Mouse (Mus musculus) small intestine, adult 2 months (tissue): ENCODE results near the gene Akap13. TPM values are rescaled to one million over a fixed set of nuclear protein-coding genes. Genes with fewer than 3 reads are reported as not detected.

ENCODE experiments used
- H3K27ac ChIP-seq: fragments of 200-500 bp; 2 replicates; pipeline ENCODE4 v1.5.1; 2012; ENCODE audit warnings: low read depth, low read length, control low read depth, inconsistent platforms; ENCODE audit not compliant: insufficient read depth
- H3K27me3 ChIP-seq: fragments of 200-500 bp; 2 replicates; pipeline ENCODE4 v1.6.1; 2012; ENCODE audit warnings: mild to moderate bottlenecking, moderate library complexity, low read length, inconsistent platforms; ENCODE audit not compliant: control insufficient read depth, insufficient read depth
- H3K36me3 ChIP-seq: fragments of 200-500 bp; 2 replicates; pipeline ENCODE4 v1.6.1; 2012; ENCODE audit warnings: mild to moderate bottlenecking, low read length, control low read depth, inconsistent platforms; ENCODE audit not compliant: control insufficient read depth, insufficient read depth
- H3K4me1 ChIP-seq: fragments of 200-500 bp; 2 replicates; pipeline ENCODE4 v1.6.1; 2012; ENCODE audit warnings: low read length, inconsistent platforms, mixed read lengths; ENCODE audit not compliant: control insufficient read depth, insufficient read depth, insufficient read length
- H3K4me3 ChIP-seq: fragments of 200-500 bp; 2 replicates; pipeline ENCODE4 v1.5.1; 2012; ENCODE audit warnings: low read depth, mild to moderate bottlenecking, control low read depth, inconsistent platforms, low read length, moderate library complexity
- CTCF ChIP-seq: fragments of 200-500 bp; IDR thresholded peaks from 2 replicates; pipeline ENCODE4 v1.5.1; 2012; ENCODE audit warnings: low read depth, mild to moderate bottlenecking, control low read depth, inconsistent platforms, low read length, moderate library complexity, mixed read lengths; ENCODE audit not compliant: insufficient replicate concordance, insufficient read length; ENCODE audit errors: extremely low read depth
- POLR2A ChIP-seq: fragments of 200-500 bp; IDR thresholded peaks from 2 replicates; pipeline ENCODE4 v1.6.1; 2012; ENCODE audit warnings: low read depth, mild to moderate bottlenecking, control low read depth, inconsistent platforms, low read length, moderate library complexity
- WGBS: fragments of 180-500 bp; shearing (Covaris S2); methylation state at CpG from one replicate; pipeline ENCODE4 v1.1.7; 2018; 5-methylcytosine and 5-hydroxymethylcytosine counted together
- polyA plus RNA-seq: library from polyadenylated mRNA; depleted of rRNA; stranded (reverse); fragments of >200 nt; gene quantifications from 2 replicates; pipeline ENCODE4 v1.2.3, GENCODE M21; 2012

The Akap13 gene
- polyA plus RNA-seq, 1 experiment, result 15.8 TPM

GRCm38 (mm10) chr7:75460290-75460689 is 5.0 kb downstream of the Akap13 start:
- Histone ChIP-seq H3K4me1 (peaks cover 13% of the 10 kb centered on the region; the same call in 1 of the 2 replicates), H3K4me3 (no peak overlapping the region), H3K27ac (no peak overlapping the region), H3K27me3 (no peaks in the 10 kb centered on the region), H3K36me3 (no peaks in the 10 kb centered on the region)
- TF ChIP-seq POLR2A (no peak), CTCF (no peak)
- WGBS, result 45% methylated on average over 1 of the region's 1 CpGs

- H3K27ac ChIP-seq, result no peak overlapping the region
- no peak overlapping the region for H3K4me3 ChIP-seq
- H3K27me3 ChIP-seq, result no peaks in the 10 kb centered on the region
- H3K4me1 ChIP-seq, result peaks cover 10% of the 10 kb centered on the region; the same call in 1 of the 2 replicates
- no peaks in the 10 kb centered on the region for H3K36me3 ChIP-seq
- TF ChIP-seq CTCF (no peak), POLR2A (no peak)
Measured at GRCm38 (mm10) chr7:75463579-75464162, 8.3 kb downstream of the Akap13 start.

- H3K27ac ChIP-seq, result no peak overlapping the region
- TF ChIP-seq POLR2A (no peak), CTCF (no peak)
Measured at GRCm38 (mm10) chr7:75467791-75468190, 12.5 kb downstream of the Akap13 start.

GRCm38 (mm10) chr7:75470318-75470925 is 15.1 kb downstream of the Akap13 start:
- H3K27ac ChIP-seq, result no peak overlapping the region
- H3K27me3 ChIP-seq, result no peaks in the 10 kb centered on the region
- no peaks in the 10 kb centered on the region for H3K4me1 ChIP-seq
- no peak for TF ChIP-seq POLR2A
- TF ChIP-seq CTCF, result no peak
- H3K36me3 ChIP-seq, result no peaks in the 10 kb centered on the region
- H3K4me3 ChIP-seq, result no peak overlapping the region
- 78% methylated on average over 7 of the region's 7 CpGs for WGBS

More at GRCm38 (mm10) chr7:75467791-75468190, 12.5 kb downstream of the Akap13 start:
- Histone ChIP-seq H3K27me3 (no peaks in the 10 kb centered on the region), H3K4me1 (peaks cover 6% of the 10 kb centered on the region; the same call in 1 of the 2 replicates), H3K4me3 (no peak overlapping the region), H3K36me3 (no peaks in the 10 kb centered on the region)
- WGBS, result 88% methylated on average over 7 of the region's 7 CpGs

- TF ChIP-seq POLR2A (no peak), CTCF (no peak)
- H3K4me3 ChIP-seq, result no peak overlapping the region
- no peaks in the 10 kb centered on the region for H3K27me3 ChIP-seq
- H3K27ac ChIP-seq, result no peak overlapping the region
- 0 out of 2 replicates have a peak, but pooled peaks cover 2% of the 10 kb centered on the region for H3K36me3 ChIP-seq
- 70% methylated on average over 7 of the region's 7 CpGs for WGBS
- H3K4me1 ChIP-seq, result no peaks in the 10 kb centered on the region
Measured at GRCm38 (mm10) chr7:75472316-75473195, 17.2 kb downstream of the Akap13 start.

GRCm38 (mm10) chr7:75473294-75473693 is 18.0 kb downstream of the Akap13 start:
- 97% methylated on average over 1 of the region's 1 CpGs for WGBS
- Histone ChIP-seq H3K36me3 (0 out of 2 replicates have a peak, but pooled peaks cover 2% of the 10 kb centered on the region), H3K4me1 (0 out of 2 replicates have a peak, but pooled peaks cover 2% of the 10 kb centered on the region), H3K27ac (no peak overlapping the region), H3K4me3 (no peak overlapping the region), H3K27me3 (no peaks in the 10 kb centered on the region)
- TF ChIP-seq CTCF (no peak), POLR2A (no peak)
